Mouse (Mus musculus): ENCODE results near the gene Gm42420.

The Gm42420 gene

DNA sequence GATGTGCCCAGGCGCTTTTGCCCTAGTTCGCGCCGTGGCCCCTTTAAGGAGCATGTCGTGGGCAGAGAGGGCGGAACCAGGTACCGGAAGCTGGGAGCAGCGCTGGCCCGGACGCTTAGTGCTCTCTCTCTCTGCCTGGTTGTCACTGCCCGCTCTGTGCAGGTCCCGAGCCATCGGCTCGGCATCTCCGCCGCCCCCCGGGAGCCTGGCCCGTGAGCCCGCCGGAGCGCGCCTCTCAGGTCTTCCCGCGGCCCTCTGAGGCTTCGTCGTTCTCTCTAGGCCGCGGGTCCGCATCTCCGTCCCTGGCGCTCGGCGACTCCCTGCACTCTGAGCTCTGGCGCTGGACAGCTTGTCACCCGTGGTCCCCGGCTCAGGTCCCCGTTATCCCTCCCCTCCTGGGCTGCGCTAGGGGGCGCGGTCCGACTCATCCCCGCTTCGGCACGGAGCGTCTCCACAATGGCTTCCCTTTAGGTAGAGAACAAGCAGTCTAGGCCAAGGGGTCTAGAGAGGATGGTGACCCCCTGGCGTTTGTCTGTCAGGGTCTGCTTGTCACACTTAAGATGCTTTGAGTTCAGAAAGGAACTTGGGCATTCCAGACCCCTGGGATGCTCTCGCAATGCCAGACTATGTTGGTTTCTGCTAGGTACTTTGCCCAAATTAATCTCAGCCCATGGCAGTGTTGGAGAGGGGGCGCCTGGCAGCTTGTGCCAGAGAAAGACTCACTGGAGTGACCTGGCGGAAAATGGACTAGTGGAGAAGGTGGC is 11.6 kb upstream of the Gm42420 start, which contains the start of gene Adck2:
Adck2 (plus strand) TSS at position 83 of the 764 bp plus-strand sequence.
- DNase-seq = peak; percentile 83 to 85

DNA sequence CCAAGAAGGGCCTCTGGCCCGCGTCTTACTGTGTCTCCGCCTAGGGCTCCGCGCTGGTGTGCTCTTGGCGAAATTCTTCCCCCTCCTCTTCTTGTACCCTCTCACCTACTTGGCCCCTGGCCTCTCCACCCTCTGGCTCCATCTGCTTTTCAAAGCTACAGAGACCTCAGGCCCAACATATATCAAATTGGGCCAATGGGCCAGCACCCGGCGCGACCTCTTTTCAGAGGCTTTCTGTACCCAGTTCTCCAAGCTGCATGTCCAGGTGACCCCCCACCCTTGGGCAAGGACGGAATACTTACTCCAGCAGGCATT is 11.0 kb upstream of the Gm42420 start:
- no peak for DNase-seq

GRCm38 (mm10) chr6:39574951-39575350 is 10.6 kb upstream of the Gm42420 start:
- no peak for DNase-seq

- no peak for DNase-seq
Observed at GRCm38 (mm10) chr6:39579552-39579951, 6.0 kb upstream of the Gm42420 start.

DNA sequence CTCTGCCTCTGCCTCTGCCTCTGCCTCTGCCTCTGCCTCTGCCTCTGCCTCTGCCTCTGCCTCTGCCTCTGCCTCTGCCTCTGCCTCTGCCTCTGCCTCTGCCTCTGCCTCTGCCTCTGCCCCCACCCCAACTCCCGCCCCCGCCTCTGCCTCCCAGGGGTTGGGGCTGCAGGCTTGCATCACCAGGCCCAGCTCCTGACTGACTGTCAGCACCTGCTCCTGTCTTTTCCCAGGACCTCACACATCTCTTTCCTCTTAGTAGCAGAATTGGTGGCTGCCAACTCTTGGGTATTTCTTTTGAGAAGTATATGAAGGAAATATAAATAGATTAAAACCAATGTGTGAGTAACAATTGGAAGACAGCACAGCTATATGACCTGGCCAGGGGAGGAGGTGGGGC is 5.0 kb upstream of the Gm42420 start:
- DNase-seq = no peak

GRCm38 (mm10) chr6:39581087-39581784 is 4.3 kb upstream of the Gm42420 start:
- DNase-seq = no peak

DNA sequence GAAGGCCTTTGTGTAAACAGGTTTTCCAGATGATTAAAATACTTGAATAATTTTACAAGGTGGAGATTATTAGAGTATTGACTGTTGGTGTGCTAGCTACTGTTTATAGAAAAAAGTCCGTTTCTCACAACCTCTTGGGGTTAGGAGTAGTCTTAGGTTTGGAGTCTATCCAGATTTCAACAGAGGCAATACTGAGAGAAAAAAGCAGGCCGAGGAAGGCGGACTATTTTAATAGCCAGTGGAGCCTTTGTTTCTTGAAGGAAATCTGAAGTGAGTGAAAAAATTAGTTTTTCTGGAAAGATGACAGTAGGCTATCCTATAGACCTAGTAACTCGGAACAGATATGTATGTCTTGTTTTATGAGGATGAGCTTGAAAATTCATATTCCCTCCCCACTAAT is 5.9 kb downstream of the Gm42420 start:
- DNase-seq = no peak

DNA sequence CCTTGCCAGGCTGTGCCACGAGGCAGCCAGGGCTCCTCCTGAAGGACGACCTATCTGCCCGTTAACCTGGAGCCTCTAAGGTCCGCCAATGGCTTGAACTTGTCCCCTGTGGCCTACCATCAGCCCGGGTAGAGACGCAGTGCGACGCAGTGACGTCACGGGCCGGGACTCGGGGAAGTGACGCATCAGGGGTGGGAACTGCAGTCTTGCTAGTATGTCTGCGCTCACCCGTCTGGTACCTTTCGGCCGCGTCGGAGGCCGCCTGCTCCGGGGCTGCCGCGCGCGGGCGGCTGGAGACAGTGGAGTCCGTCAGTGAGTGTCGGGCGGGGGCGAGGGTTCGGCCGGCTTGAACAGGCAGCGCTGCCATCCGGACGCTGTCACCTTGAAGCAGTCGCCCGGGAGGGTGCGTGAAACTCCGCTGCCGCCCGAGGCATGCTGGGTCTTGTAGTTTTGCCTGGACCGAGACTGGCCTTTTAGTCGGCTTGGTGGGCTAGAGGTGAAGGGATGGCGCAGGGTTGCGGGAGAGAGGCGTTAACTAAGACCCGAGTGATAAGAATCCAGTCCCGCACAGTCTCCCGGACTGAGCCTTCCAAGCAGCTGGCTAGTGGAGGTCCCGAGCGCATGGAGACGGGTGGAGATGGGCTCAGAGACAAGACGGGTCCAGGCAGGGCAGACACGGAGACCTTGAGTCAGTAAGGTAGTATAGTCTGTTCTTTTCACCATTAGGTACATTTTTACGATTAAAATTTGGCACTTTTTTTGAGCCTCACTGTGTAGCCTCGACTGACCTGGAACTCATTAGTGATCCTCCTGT is 7.1 kb downstream of the Gm42420 start, which contains the start of gene Ndufb2:
Ndufb2 (plus strand) TSS at position 174 of the 814 bp plus-strand sequence.
- DNase-seq = peak; percentile 95

DNA sequence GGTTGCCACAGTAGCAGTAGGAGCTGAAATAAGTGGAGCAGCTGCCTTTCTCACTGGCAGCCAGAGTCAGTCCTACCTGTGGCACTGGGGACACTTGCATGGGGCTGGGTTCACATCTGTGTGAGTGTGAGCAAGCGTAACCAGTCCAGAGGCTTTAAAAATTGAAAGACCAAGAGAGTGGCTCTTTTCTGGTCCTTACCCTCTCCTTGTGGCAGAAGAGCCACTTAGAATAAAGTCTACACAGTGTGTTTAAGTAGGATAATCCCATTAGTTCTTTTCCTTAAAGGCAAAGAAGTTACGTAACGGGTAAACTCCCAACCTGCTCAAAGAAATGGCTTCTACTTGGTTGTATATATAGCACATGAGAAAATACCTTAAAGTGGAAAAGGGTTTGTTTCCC is 15.3 kb downstream of the Gm42420 start:
- peak in 1 of 2 experiments; percentile 5 for DNase-seq

DNA sequence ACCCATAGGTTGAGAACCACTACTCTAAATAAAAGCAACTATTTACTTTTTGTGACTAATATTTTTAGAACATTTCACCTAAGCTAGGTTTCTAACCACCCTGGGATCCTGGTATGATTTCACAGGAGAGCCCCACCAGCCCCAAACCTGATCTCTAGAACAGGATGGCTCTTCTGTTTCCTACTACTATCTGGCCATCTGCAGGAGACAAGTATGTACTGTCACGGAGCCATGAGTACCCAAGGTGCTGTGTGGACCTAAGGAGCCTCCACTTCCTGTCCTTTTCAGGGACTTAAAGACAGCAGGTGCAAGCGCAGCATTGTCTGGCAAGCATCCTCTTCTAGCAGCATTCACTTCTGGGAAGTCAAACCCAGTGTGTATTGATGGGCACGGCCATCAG is 16.3 kb downstream of the Gm42420 start:
- DNase-seq = no peak

DNA sequence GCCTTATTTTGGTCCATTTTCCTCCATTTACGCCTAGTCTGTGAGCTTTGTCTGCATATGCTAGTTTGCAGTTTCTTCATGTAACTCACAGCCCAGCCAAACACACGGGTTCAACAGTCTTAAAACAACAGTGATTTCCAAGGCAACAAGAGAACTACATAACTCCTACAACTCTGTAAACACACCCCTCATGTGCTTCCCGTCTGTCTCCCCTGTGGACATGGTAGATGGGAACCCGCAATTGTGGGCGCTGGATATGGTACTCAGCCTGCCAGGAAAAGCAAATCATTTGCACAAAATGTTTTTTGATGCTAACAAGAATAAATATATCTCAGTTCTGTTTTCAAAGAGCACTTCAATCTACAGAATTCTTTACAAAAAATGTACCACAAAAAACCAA is 19.0 kb downstream of the Gm42420 start:
- DNase-seq = no peak

- no peak for DNase-seq
Observed at GRCm38 (mm10) chr6:39606056-39606455, 20.5 kb downstream of the Gm42420 start.

DNA sequence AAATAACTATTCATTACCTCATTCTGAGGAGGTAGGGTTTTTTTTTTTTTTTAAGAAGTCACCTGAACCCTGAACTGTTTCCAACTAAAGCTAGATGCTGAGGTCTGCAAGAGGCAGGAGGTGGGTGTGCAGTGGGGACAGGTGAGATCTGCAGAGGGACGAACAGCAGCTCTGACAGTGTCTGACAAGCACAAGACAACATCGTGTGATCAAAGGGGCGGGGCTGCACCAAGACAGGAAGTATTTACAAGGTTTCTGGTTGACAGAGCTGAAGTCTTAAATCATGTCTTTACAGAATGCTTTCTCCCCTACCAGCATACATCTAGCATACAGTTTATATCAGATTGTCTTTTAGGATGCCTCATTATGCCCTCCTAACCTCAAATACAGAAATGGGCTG is 21.3 kb downstream of the Gm42420 start:
- peak in 1 of 2 experiments; percentile 13 for DNase-seq

DNA sequence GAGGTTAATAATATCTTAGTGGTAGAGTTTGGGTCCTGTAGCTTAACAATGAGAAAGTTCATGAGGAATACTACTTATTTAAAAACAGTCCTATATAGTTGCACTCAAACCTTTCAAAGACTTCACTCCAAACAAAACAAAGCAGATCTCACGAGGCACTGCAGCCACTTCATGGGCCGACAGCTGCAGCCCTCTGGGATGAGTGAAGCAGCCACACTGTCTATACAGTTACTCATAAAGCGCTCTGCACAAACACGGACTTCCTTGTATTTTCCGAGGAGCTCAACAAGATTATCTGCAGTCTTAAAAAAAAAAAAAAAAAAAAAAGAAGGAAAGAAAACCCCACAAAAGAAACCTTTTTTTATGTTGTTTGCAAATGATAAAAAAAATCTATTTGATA is 21.8 kb downstream of the Gm42420 start:
- DNase-seq = no peak

DNA sequence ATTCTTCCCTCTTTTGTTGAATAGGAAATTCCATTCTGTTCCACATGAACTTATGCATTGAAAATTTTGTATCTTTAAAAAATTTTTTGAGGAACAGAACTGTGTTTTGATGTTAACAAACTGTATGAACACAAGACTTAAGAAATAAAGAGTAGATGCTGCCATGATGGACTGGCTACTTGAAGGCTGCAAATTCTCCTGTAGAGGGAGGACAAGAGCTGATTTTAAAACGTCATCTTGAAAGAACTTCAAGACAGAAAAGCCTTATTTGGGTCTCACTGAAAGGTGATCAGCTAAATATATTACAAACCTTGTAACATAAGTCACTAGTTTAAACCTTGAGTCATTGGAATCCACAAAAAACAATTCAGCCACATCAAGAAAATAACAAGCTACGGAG is 24.7 kb downstream of the Gm42420 start:
- no peak for DNase-seq

GRCm38 (mm10) chr6:39611296-39611695 is 25.7 kb downstream of the Gm42420 start:
- DNase-seq = no peak

Measured in lung, adult 18-20 months (tissue).